Mouse (Mus musculus) neural tube, embryonic 11.5 days (tissue): ENCODE results near the gene Med22. TPM values are rescaled to one million over a fixed set of nuclear protein-coding genes. Genes with fewer than 3 reads are reported as not detected.

Experiments
- ATAC-seq: fragments of 200-750 bp; cut with Nextera tagmentation; 2 replicates; pipeline ENCODE4 v1.8.0; 2017; ENCODE audit warnings: moderate number of reproducible peaks, mild to moderate bottlenecking, moderate TSS enrichment, moderate library complexity; ENCODE audit not compliant: insufficient read depth, low FRiP score, low TSS enrichment
- DNase-seq: peaks from one replicate; pipeline ENCODE4 v3.0.0-alpha.2; 2015; ENCODE audit warnings: low spot score
- H3K27ac ChIP-seq: fragments of 300-500 bp; sonication (generic); 2 replicates; pipeline ENCODE4 v1.5.1; 2014; ENCODE audit warnings: low read depth, mild to moderate bottlenecking, low read length
- H3K27me3 ChIP-seq: fragments of 300-500 bp; sonication (generic); 2 replicates; pipeline ENCODE4 v1.6.1; 2014; ENCODE audit warnings: mild to moderate bottlenecking, low read length, mixed read lengths; ENCODE audit not compliant: control insufficient read depth, insufficient read depth
- H3K36me3 ChIP-seq: fragments of 300-500 bp; sonication (generic); 2 replicates; pipeline ENCODE4 v1.6.1; 2014; ENCODE audit warnings: mild to moderate bottlenecking, low read length, moderate library complexity, mixed read lengths; ENCODE audit not compliant: control insufficient read depth, insufficient read depth
- H3K4me1 ChIP-seq: fragments of 300-500 bp; sonication (generic); 2 replicates; pipeline ENCODE4 v1.6.1; 2014; ENCODE audit warnings: low read length, mixed read lengths; ENCODE audit not compliant: control insufficient read depth, insufficient read depth
- H3K4me2 ChIP-seq: fragments of 300-500 bp; sonication (generic); 2 replicates; pipeline ENCODE4 v1.6.1; 2014; ENCODE audit warnings: low read depth, mild to moderate bottlenecking, moderate library complexity
- H3K4me3 ChIP-seq: fragments of 300-500 bp; sonication (generic); 2 replicates; pipeline ENCODE4 v1.5.1; 2014; ENCODE audit warnings: low read depth, low read length
- H3K9ac ChIP-seq: fragments of 300-500 bp; sonication (generic); 2 replicates; pipeline ENCODE4 v1.6.1; 2014; ENCODE audit warnings: mild to moderate bottlenecking, low read length
- H3K9me3 ChIP-seq: fragments of 300-500 bp; sonication (generic); 2 replicates; pipeline ENCODE4 v1.6.1; 2016; ENCODE audit warnings: low read length; ENCODE audit not compliant: control insufficient read depth
- WGBS: fragments of 180-500 bp; shearing (Covaris S2); extraction: QIAGEN DNeasy Blood & Tissue Kit; methylation state at CpG from one replicate; pipeline ENCODE4 v1.1.7; 2014; 5-methylcytosine and 5-hydroxymethylcytosine counted together
- polyA plus RNA-seq: library from polyadenylated mRNA; unstranded; fragments of >200 nt; fragmentation: Nextera tagmentation; extraction: Ambion mirVana; gene quantifications from 2 replicates; pipeline ENCODE4 v1.2.1, GENCODE M21; 2014

Med22 gene
- 87.2 and 96.8 TPM in 2 replicates for polyA plus RNA-seq

DNA sequence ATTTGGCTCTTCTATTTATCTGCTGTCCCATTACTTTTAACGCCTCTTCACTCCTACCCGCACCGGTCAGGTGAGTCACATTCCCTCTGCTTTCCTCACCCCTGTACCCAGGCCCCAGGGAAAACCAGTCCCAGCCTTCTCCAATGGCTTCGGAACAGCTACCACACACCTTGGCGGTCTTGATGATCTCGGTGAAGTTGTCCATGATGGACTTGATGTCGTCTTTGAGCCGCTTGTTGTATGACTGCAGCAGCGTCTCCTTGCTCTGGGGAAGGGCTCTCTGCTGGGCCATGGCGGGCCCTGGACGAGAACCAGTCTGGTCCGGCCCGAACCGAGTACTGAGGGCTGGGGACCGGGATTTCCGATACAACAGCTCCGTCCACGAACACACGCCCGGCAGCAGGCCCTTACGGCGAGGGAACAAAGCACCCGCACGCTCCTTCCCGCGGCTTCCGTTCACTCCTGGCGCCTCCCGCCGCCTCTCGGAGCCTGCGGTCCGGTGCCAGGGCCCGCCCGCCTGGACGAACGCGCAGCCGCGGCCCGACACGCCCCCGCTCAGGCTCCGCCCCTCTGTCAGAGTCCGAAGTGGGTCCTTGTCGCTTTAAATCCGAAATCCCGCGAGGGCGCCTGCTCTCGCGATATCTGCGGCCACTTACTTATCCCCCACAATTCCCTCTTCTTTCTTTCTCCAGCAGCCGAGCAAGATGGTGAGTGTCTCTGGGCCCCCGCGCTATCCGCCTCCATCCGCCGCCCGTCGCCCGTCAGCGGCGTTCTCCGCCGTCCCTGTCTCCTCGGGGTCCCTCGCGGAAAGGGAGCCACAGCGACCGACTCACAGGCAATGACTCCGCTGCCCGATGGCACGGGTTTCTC lies at the start of gene Med22, which contains the start of gene Rpl7a:
TSS of gene Med22 (minus strand) at position 554 of the 870 bp plus-strand sequence.
TSS of gene Rpl7a (plus strand) at position 641 of the 870 bp plus-strand sequence.
- Histone ChIP-seq H3K4me3 (peak within 1 kb of the TSS; percentile 94), H3K9ac (peak within 1 kb of the TSS; percentile 95), H3K36me3 (peaks cover 30% of the 10 kb centered on the region), H3K27me3 (no peaks in the 10 kb centered on the region), H3K4me1 (peaks cover 23% of the 10 kb centered on the region), H3K27ac (peak within 1 kb of the TSS; percentile 89), H3K9me3 (no peaks in the 10 kb centered on the region), H3K4me2 (peak within 1 kb of the TSS; percentile 99)
- WGBS: 0% methylated on average over 70 of the region's 74 CpGs
- ATAC-seq: peak; percentile 81
- peak; percentile 99 for DNase-seq

- DNase-seq (no peak), ATAC-seq (no peak)
- H3K4me1 ChIP-seq: no peaks in the 10 kb centered on the region
- WGBS: 89% methylated on average over 2 of the region's 2 CpGs
- H3K4me3 ChIP-seq: no peak overlapping the region
- no peak overlapping the region for H3K9ac ChIP-seq
- no peaks in the 10 kb centered on the region for H3K9me3 ChIP-seq
- H3K4me2 ChIP-seq: no peak overlapping the region
- H3K27ac ChIP-seq: no peak overlapping the region
- H3K27me3 ChIP-seq: no peaks in the 10 kb centered on the region
- H3K36me3 ChIP-seq: peaks cover 16% of the 10 kb centered on the region
Measured at GRCm38 (mm10) chr2:26957488-26957859, 47.0 kb upstream of the Med22 start.

DNA sequence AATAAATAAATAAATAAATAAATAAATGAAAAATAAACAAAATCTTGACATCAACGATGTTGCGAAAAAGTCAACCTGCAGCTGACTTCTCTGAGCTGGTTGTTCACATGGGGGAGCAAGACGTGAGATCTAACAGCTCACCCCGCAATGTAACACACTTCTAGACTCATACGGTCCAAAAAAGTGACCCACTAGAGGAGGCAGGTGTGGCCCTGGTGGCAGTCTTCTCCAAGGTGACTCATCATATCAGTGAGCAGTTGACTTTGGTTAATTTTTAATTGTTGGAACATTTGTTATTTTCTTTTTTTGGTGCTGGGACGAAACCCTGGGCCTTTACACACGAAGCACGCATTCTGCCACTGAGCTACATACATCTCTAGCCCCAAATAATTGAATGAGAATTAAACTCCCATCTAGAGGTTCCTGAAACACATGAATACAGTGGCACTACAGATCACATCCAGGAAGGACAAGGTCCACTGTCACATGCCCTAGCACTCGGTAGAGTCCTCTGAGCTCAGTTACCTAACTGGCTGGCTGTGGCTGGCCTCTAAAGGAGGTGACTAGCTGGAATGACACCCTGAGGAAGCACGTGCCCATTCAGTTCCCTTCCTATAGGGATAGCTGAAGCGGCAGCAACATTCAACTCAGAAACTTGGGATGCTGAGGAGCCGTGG lies 46.5 kb upstream of the Med22 start:
- Histone ChIP-seq H3K4me1 (no peaks in the 10 kb centered on the region), H3K9ac (no peak overlapping the region), H3K4me3 (no peak overlapping the region), H3K27me3 (no peaks in the 10 kb centered on the region), H3K36me3 (peaks cover 16% of the 10 kb centered on the region), H3K9me3 (no peaks in the 10 kb centered on the region), H3K4me2 (no peak overlapping the region), H3K27ac (no peak overlapping the region)
- DNase-seq (no peak), ATAC-seq (no peak)
- WGBS: 96% methylated on average over 12 of the region's 12 CpGs

DNA sequence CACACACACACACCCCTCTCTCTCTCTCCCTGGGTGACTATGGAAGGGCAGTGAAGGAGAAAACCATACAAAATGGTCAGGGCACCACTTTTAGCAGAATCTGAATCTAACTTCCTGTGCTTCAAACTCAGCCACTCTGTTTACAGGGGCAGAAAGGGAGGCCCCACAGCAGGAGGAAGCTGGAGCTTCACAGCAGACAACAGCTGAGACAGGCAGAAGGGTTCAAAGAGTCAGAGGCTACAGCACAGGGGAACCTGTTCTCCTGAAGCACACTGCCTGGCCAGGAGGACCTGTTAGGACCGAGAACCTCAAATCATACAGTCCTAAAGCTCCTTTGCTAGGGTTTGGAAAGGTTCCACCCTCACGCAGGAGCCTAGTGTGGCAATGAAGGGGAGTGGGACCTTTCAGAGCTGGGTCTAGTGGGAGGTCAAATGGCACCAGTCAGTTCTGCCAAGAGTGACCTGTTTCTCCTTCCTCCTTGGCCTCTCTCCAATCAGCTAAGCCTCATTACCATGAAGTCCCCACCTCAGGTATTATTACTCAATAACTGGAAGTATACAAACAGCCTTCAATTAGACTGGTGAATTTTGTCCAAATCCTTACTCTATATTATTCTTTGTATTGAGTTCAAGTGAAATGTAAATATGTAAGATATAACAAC lies 44.4 kb upstream of the Med22 start:
- H3K4me1 ChIP-seq: no peaks in the 10 kb centered on the region
- no peak overlapping the region for H3K9ac ChIP-seq
- ATAC-seq (no peak), DNase-seq (no peak)
- H3K4me2 ChIP-seq: no peak overlapping the region
- no peaks in the 10 kb centered on the region for H3K27me3 ChIP-seq
- no peak overlapping the region for H3K27ac ChIP-seq
- 89% methylated on average over 2 of the region's 2 CpGs for WGBS
- H3K9me3 ChIP-seq: no peaks in the 10 kb centered on the region
- H3K4me3 ChIP-seq: no peak overlapping the region
- H3K36me3 ChIP-seq: peaks cover 17% of the 10 kb centered on the region

- WGBS: 91% methylated on average over 8 of the region's 8 CpGs
- Histone ChIP-seq H3K4me1 (no peaks in the 10 kb centered on the region), H3K36me3 (peaks cover 17% of the 10 kb centered on the region), H3K9ac (no peak overlapping the region), H3K4me2 (no peak overlapping the region), H3K4me3 (no peak overlapping the region), H3K27me3 (no peaks in the 10 kb centered on the region), H3K9me3 (no peaks in the 10 kb centered on the region), H3K27ac (no peak overlapping the region)
- DNase-seq (no peak), ATAC-seq (no peak)
Measured at GRCm38 (mm10) chr2:26952866-26953265, 42.4 kb upstream of the Med22 start.

DNA sequence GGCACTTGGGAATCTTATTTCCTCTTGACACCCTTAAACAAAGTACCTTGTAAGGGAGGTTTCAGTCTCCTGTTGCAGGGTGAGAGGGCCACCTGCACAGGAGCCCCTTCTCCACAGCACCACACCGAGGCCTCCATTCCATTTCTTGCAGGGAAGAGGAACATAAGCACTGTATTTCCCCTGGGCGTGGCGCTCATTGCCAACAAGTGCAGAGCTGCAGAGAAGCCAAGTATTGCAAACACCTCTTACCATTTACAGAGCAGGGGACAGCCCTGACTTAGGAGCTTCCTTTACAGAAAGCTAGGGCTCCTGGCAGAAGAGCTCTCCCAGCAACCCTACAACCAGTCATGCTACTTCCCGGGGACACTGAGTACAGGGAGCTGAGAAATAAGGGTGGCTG lies 41.7 kb upstream of the Med22 start:
- Histone ChIP-seq H3K27me3 (no peaks in the 10 kb centered on the region), H3K36me3 (peaks cover 17% of the 10 kb centered on the region)
- no peak for DNase-seq

DNA sequence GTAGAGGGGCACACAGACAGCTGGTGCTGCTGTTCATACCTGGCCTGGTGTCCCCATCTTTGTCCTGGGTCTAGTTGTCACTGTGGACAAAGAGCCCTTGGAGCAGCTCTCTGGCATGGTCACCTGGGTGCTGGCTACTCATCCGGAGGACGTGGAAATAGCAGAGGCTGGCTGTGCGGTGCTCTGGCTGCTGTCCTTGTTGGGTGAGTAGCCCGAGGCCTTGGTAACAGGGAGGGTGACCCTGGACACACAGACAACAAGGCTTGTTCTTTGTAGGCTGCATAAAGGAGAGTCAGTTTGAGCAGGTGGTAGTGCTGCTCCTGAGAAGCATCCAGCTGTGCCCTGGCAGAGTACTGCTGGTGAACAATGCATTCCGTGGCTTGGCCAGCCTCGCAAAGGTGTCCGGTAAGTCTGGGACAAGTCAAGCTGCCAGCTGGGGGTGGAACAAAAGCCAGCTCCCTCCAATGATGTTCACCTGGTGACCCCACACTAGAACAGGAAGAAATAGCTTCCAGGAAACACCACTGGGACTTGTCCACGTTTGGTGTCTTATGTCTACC lies 40.9 kb upstream of the Med22 start:
- Histone ChIP-seq H3K4me1 (no peaks in the 10 kb centered on the region), H3K9ac (no peak overlapping the region), H3K36me3 (peaks cover 15% of the 10 kb centered on the region), H3K27me3 (no peaks in the 10 kb centered on the region), H3K4me3 (no peak overlapping the region), H3K4me2 (no peak overlapping the region), H3K9me3 (no peaks in the 10 kb centered on the region), H3K27ac (no peak overlapping the region)
- ATAC-seq (no peak), DNase-seq (no peak)
- 92% methylated on average over 8 of the region's 8 CpGs for WGBS

More for the DNA sequence above, 41.7 kb upstream of the Med22 start:
- Histone ChIP-seq H3K9me3 (no peaks in the 10 kb centered on the region), H3K9ac (no peak overlapping the region), H3K4me1 (no peaks in the 10 kb centered on the region), H3K27ac (no peak overlapping the region), H3K4me3 (no peak overlapping the region), H3K4me2 (no peak overlapping the region)
- 95% methylated on average over 4 of the region's 4 CpGs for WGBS
- ATAC-seq: no peak

DNA sequence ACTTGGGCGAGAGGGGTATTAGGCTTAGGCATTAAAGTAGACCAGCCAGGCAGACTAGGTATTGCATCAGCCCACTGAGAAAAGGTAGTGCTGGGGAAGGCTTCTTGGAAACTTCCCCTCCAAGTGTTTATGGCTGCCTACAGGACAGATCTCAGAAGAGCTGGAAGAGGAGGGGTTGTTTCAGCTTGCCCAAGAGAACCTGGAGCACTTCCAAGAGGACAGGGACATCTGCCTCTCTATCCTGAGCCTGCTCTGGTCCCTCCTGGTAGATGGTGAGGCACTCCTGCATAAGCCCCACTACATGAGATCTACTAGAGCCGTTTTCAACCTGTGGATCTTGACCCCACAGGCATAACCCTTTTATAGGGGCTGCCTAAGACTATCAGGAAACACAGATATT lies 39.9 kb upstream of the Med22 start:
- Histone ChIP-seq H3K27me3 (no peaks in the 10 kb centered on the region), H3K9me3 (no peaks in the 10 kb centered on the region), H3K4me3 (no peak overlapping the region), H3K4me2 (no peak overlapping the region), H3K36me3 (peaks cover 15% of the 10 kb centered on the region), H3K27ac (no peak overlapping the region), H3K4me1 (no peaks in the 10 kb centered on the region), H3K9ac (no peak overlapping the region)
- DNase-seq (no peak), ATAC-seq (no peak)
- 91% methylated on average over 2 of the region's 2 CpGs for WGBS
